Mouse (Mus musculus) liver, embryonic 11.5 days (tissue): ENCODE measurements at regions not wholly inside any gene's neighbourhood (a gene's known extent, or its start where the extent isn't known, plus 50 kb on each side); places are given as distances from the start of the nearest gene placed in this dataset.

Experiments
- ATAC-seq: fragments of 200-750 bp; cut with Nextera tagmentation; replicated peaks from 2 replicates; pipeline ENCODE4 v1.8.0; 2017; ENCODE audit warnings: moderate number of reproducible peaks, mild to moderate bottlenecking, moderate TSS enrichment, moderate library complexity; ENCODE audit not compliant: low FRiP score
- DNase-seq: peaks from one replicate; pipeline ENCODE4 v3.0.0-alpha.2; 2017; ENCODE audit warnings: low spot score
- H3K27ac ChIP-seq: fragments of 300-500 bp; sonication (generic); 2 replicates; pipeline ENCODE4 v1.5.1; 2014; ENCODE audit warnings: mild to moderate bottlenecking, low read depth, low read length, control low read depth
- H3K27me3 ChIP-seq: fragments of 300-500 bp; sonication (generic); replicated peaks from 2 replicates; pipeline ENCODE4 v1.6.1; 2014; ENCODE audit warnings: low read length, mixed read lengths; ENCODE audit not compliant: control insufficient read depth, insufficient read depth
- H3K36me3 ChIP-seq: fragments of 300-500 bp; sonication (generic); 2 replicates; pipeline ENCODE4 v1.6.1; 2014; ENCODE audit warnings: mild to moderate bottlenecking, low read length, moderate library complexity, mixed read lengths; ENCODE audit not compliant: control insufficient read depth, insufficient read depth
- H3K4me1 ChIP-seq: fragments of 300-500 bp; sonication (generic); replicated peaks from 2 replicates; pipeline ENCODE4 v1.6.1; 2014; ENCODE audit warnings: low read length, mixed read lengths; ENCODE audit not compliant: control insufficient read depth, insufficient read depth
- H3K4me2 ChIP-seq: fragments of 300-500 bp; sonication (generic); 2 replicates; pipeline ENCODE4 v1.6.1; 2014; ENCODE audit warnings: mild to moderate bottlenecking, control low read depth, moderate library complexity
- H3K4me3 ChIP-seq: fragments of 300-500 bp; sonication (generic); 2 replicates; pipeline ENCODE4 v1.5.1; 2014; ENCODE audit warnings: low read depth, low read length, control low read depth
- H3K9ac ChIP-seq: fragments of 300-500 bp; sonication (generic); 2 replicates; pipeline ENCODE4 v1.6.1; 2014; ENCODE audit warnings: low read depth, low read length, control low read depth
- H3K9me3 ChIP-seq: fragments of 300-500 bp; sonication (generic); 2 replicates; pipeline ENCODE4 v1.6.1; 2016; ENCODE audit warnings: low read length, inconsistent platforms, mixed read lengths; ENCODE audit not compliant: control insufficient read depth
- WGBS: fragments of 180-500 bp; shearing (Covaris S2); extraction: QIAGEN DNeasy Blood & Tissue Kit; methylation state at CpG from one replicate; pipeline ENCODE4 v1.1.7; 2014; 5-methylcytosine and 5-hydroxymethylcytosine counted together

DNA sequence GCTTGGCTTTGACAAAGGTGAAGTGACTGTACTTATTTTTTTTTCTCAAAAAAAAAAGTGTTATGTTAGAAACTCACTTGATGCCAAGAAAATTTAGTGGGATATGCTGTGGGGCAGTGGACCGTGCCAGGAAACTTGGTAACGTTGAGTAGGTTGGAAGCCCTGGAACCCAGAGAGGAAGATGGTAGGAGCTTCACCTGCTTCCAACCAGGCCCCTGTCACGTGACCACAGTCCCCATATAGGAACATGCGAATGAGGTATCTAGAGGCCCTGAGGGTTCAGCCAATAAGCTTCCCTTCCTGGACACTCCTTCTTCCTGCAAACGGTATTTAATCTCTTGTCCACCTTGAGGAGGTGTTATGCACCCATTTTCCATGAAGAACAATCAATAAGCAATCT is 68.5 kb upstream of the Irx6 start:
- Histone ChIP-seq H3K4me2 (no peak overlapping the region), H3K9me3 (no peaks in the 10 kb centered on the region), H3K36me3 (no peaks in the 10 kb centered on the region), H3K27ac (no peak overlapping the region), H3K4me1 (no peaks in the 10 kb centered on the region), H3K27me3 (no peaks in the 10 kb centered on the region), H3K9ac (no peak overlapping the region), H3K4me3 (no peak overlapping the region)
- DNase-seq (no peak), ATAC-seq (no peak)
- WGBS, result 81% methylated on average over 5 of the region's 5 CpGs

GRCm38 (mm10) chr8:92607604-92608003 is 66.5 kb upstream of the Irx6 start:
- H3K27me3 ChIP-seq, result no peaks in the 10 kb centered on the region
- DNase-seq (no peak), ATAC-seq (no peak)
- no peak overlapping the region for H3K9ac ChIP-seq
- no peaks in the 10 kb centered on the region for H3K4me1 ChIP-seq
- H3K36me3 ChIP-seq, result no peaks in the 10 kb centered on the region
- H3K27ac ChIP-seq, result no peak overlapping the region
- no peaks in the 10 kb centered on the region for H3K9me3 ChIP-seq
- H3K4me2 ChIP-seq, result no peak overlapping the region
- WGBS, result 80% methylated on average over 6 of the region's 6 CpGs
- no peak overlapping the region for H3K4me3 ChIP-seq

DNA sequence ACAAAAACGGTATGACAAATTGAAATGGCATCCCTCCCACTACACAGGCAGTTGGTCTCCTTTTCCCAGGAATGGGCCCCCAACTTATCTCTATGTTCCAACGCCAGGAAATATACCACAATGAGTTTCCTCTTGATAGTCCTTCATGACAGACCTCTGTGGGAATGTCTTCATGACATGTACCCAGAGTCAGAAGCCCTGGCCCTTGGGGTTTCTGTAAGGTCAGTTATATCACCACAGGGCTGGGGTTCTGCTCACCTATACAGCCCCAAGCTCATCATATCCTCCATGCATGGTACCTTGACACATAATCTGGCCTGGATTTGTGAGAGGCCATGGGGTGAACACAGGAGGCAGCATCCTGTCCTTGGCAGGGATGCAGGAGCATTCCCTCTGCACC is 64.2 kb upstream of the Irx6 start:
- no peak for DNase-seq

DNA sequence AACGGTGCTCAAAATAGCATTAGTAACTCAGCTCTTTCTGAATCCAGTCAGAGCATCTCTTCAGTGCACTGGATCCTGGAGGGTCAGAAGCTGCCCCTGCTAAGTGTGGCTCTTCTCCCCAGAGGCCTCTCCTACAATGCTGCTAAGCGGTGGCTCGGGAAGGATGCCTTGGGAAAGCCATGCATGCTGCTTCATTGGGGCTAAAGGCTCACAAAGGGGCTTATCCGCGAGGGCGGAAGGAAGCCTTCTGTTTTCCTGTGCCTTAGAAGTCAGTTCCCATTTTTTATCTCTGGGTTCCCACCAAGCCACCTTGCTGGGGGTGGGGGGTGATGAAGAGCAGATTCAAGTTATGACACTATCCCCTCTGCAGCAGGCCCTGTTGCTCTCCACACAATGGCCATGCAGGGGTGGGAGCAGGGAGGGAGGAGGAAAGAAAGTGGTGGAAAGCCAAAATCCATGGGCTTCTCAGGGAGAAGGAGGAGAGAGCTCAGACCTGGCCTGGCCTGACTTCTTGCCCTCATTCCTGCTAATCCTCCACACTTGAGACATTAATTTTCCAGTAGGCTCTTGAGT is 63.5 kb upstream of the Irx6 start:
- H3K4me1 ChIP-seq, result no peaks in the 10 kb centered on the region
- H3K27me3 ChIP-seq, result no peaks in the 10 kb centered on the region
- no peaks in the 10 kb centered on the region for H3K36me3 ChIP-seq
- no peak for DNase-seq
- no peak overlapping the region for H3K9ac ChIP-seq
- WGBS, result 36% methylated on average over 6 of the region's 6 CpGs
- ATAC-seq, result peak; percentile 49; the same call in 1 of the 2 replicates
- H3K27ac ChIP-seq, result peak overlapping the region; percentile 59; the same call in 1 of the 2 replicates
- H3K9me3 ChIP-seq, result no peaks in the 10 kb centered on the region
- H3K4me3 ChIP-seq, result no peak overlapping the region
- H3K4me2 ChIP-seq, result no peak overlapping the region

More for the DNA sequence above, 64.2 kb upstream of the Irx6 start:
- ATAC-seq, result 0 out of 2 replicates have a peak, but pooled peaks have one; percentile 41
- WGBS, result 39% methylated on average over 2 of the region's 2 CpGs
- Histone ChIP-seq H3K9me3 (no peaks in the 10 kb centered on the region), H3K9ac (no peak overlapping the region), H3K4me3 (no peak overlapping the region), H3K4me2 (no peak overlapping the region), H3K27me3 (no peaks in the 10 kb centered on the region), H3K27ac (peak overlapping the region; percentile 59; the same call in 1 of the 2 replicates), H3K36me3 (no peaks in the 10 kb centered on the region), H3K4me1 (no peaks in the 10 kb centered on the region)

DNA sequence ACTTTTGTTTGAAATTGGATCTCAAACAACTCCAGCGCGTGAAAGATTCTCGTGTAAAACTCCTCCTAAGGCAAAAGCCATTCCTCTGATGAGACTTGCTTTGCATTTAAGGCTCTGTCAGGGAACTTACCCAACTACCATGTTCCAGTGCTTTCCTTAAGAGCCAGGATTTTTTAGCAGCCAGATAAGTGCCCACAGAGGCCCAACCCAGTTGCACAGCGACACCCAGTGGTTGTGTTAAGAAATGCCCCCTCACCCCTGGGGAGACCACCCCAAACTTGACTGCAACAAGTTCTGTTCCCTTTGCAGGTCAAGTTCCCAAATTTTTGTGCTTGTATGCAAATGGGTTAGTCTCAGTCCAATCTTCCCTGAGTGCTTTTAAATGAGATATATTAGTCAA is 60.6 kb upstream of the Irx6 start:
- Histone ChIP-seq H3K9ac (no peak overlapping the region), H3K36me3 (no peaks in the 10 kb centered on the region), H3K4me1 (no peaks in the 10 kb centered on the region), H3K9me3 (no peaks in the 10 kb centered on the region), H3K4me3 (no peak overlapping the region), H3K4me2 (no peak overlapping the region), H3K27me3 (no peaks in the 10 kb centered on the region), H3K27ac (no peak overlapping the region)
- 43% methylated on average over 4 of the region's 4 CpGs for WGBS
- no peak for ATAC-seq
- DNase-seq, result no peak

DNA sequence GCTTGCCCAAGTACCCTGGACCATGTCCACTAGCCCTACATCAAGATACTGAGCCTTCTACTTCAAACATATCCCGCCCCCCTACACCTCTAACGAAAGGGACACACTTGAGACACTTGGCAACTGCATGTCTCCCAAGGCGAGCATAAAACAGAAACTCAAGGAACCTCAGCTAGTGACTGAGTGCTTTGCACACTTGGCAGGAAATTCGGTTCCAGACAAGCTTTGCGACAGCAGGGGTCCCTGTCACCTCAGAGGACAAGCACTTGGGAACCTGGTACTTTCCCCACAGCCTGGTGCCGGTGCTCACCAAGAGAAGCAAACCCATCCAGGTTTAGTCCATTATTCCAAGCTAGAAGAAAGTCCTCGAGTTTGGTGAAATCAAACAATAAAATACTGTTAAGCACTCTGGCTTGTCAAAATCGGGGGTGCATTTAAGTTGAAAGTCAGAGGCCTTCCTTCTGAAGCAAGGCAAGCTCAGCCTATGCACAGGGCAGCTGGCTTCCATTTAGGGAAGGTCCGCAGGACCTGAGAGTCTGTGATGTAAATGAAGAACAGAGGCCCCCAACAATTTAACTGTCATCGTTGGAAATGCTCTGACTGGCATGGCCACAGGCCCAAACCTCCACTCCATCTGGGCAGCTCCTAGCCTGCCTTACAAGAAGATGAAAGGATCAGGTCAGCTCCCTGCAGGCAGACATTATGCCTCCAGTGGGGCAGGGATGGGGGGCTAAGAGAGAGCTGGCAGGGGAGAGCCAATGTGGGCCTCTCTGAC is 57.6 kb upstream of the Irx6 start:
- WGBS, result 61% methylated on average over 10 of the region's 10 CpGs
- Histone ChIP-seq H3K27ac (no peak overlapping the region), H3K4me2 (no peak overlapping the region), H3K27me3 (no peaks in the 10 kb centered on the region), H3K36me3 (no peaks in the 10 kb centered on the region), H3K9me3 (no peaks in the 10 kb centered on the region), H3K4me3 (no peak overlapping the region), H3K9ac (no peak overlapping the region), H3K4me1 (no peaks in the 10 kb centered on the region)
- DNase-seq (no peak), ATAC-seq (no peak)

DNA sequence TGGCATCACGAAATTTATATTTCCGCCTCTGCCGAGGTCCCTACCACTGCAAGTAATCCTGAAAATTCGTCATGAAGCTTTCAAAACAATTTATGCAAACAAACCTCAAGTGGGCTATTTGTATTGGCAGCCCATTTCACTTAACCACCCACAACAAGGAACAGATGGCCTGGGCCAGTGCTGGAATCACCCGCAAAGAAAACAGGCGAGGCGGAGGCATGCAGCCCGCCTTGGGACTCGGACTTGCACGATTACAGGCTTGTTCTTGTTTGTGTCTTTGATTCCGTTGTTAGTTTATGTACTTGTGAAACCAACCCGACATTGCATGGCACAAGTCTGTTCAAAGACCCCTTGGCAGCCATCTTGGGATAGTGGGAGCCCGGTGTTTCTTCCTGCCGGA is 55.8 kb upstream of the Irx6 start:
- Histone ChIP-seq H3K4me1 (no peaks in the 10 kb centered on the region), H3K4me2 (no peak overlapping the region), H3K9ac (no peak overlapping the region), H3K27ac (no peak overlapping the region), H3K36me3 (no peaks in the 10 kb centered on the region), H3K27me3 (no peaks in the 10 kb centered on the region), H3K9me3 (no peaks in the 10 kb centered on the region), H3K4me3 (no peak overlapping the region)
- 87% methylated on average over 14 of the region's 14 CpGs for WGBS
- ATAC-seq (no peak), DNase-seq (peak; percentile 11)
